ENCODE assay signal across 8 mouse cellular contexts in the genomic region with DNA sequence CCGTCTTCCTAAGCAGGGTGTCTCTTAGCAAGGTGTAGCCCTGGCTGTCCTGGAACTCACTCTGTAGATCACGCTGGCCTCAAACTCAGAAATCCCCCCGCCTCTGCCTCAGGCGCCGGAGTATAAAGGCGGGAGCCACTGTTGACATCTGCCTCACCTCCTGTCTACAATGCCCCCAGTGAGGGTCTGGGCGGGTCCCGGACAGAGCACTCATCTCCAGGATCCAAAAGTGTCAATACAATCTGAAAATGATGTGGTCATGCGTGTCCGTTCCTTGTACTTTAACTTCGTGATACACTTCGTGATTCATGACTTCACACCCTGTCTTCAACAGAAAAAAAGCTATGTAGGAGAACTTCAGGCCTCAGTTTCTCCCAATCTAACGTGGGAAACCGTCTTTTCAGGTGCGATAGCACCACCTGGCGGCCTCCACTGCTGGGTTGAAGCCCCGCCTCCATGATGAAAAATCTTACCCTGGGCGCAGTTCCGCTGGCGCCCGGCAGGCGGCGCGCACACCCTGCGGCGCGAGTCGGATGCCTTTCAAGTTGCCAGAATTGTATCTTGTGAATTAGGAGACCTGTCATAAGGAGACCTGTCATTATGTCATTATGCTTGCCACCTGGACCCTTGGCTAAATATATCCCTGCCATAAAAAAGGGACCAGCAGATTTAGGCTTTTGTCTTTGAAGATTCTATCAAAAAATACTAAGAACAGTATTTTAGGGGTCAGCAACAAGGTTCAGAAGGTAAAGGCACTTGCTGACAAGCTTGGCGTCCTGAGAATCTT. TPM values are rescaled to one million over a fixed set of nuclear protein-coding genes. Genes with fewer than 3 reads are reported as not detected.
A peak's percentile ranks its signal among the peaks of the same experiment; 100 is the strongest.
DNase-seq lines count a peak whose midpoint lies in the region; ATAC-seq and TF ChIP-seq lines count a peak whose summit lies in the region.

No protein-coding gene starts in this region.

- H3K27me3 ChIP-seq in embryonic facial prominence, embryonic 14.5 days (replicated peaks; ENCODE audit: control insufficient read depth, insufficient read depth, low read length) = peaks cover 32% of the 10 kb centered on the region
- peaks cover 40% of the 10 kb centered on the region for H3K27me3 ChIP-seq in heart, embryonic 10.5 days (ENCODE audit: insufficient read depth, poor library complexity, severe bottlenecking)
- H3K27me3 ChIP-seq in kidney, embryonic 16.5 days (ENCODE audit: insufficient read depth, low read length) = peaks cover 33% of the 10 kb centered on the region
- H3K27me3 ChIP-seq in liver, adult 2 months (ENCODE audit: control insufficient read depth, insufficient read depth, low read length) = peaks cover 10% of the 10 kb centered on the region

- 0 out of 2 replicates have a peak overlapping the region, but pooled peaks have one; percentile 94 for H3K27ac ChIP-seq in embryonic facial prominence, embryonic 14.5 days (replicated peaks; ENCODE audit: low read depth, low read length)
- no peak overlapping the region; the same call in 1 of the 2 replicates for H3K27ac ChIP-seq in heart, embryonic 10.5 days
- no peak overlapping the region for H3K27ac ChIP-seq in kidney, embryonic 16.5 days (ENCODE audit: low read length)
- no peak overlapping the region for H3K27ac ChIP-seq in liver, adult 2 months (replicated peaks; ENCODE audit: insufficient read depth, low read depth, low read length)

- peak overlapping the region; percentile 85; the same call in 1 of the 2 replicates for H3K4me3 ChIP-seq in embryonic facial prominence, embryonic 14.5 days (ENCODE audit: low read depth, low read length)
- H3K4me3 ChIP-seq in heart, embryonic 10.5 days = peak overlapping the region; percentile 99; the same call in 1 of the 2 replicates
- no peak overlapping the region for H3K4me3 ChIP-seq in kidney, embryonic 16.5 days (ENCODE audit: low read length)
- no peak overlapping the region for H3K4me3 ChIP-seq in liver, adult 2 months (ENCODE audit: insufficient read depth, low read depth, low read length)

- H3K9me3 ChIP-seq in embryonic facial prominence, embryonic 14.5 days (ENCODE audit: control insufficient read depth, low read length) = no peaks in the 10 kb centered on the region
- no peaks in the 10 kb centered on the region for H3K9me3 ChIP-seq in heart, embryonic 10.5 days
- H3K9me3 ChIP-seq in kidney, embryonic 16.5 days (ENCODE audit: low read length) = no peaks in the 10 kb centered on the region

- H3K36me3 ChIP-seq in embryonic facial prominence, embryonic 14.5 days (ENCODE audit: control insufficient read depth, insufficient read depth, low read length) = 0 out of 2 replicates have a peak, but pooled peaks cover under 1% of the 10 kb centered on the region
- no peaks in the 10 kb centered on the region for H3K36me3 ChIP-seq in heart, embryonic 10.5 days
- no peaks in the 10 kb centered on the region for H3K36me3 ChIP-seq in kidney, embryonic 16.5 days (ENCODE audit: insufficient read depth, low read length)
- no peaks in the 10 kb centered on the region for H3K36me3 ChIP-seq in liver, adult 2 months (ENCODE audit: control insufficient read depth, insufficient read depth, low read length)

- peak overlapping the region; percentile 94; the same call in 1 of the 2 replicates for H3K4me2 ChIP-seq in embryonic facial prominence, embryonic 14.5 days (ENCODE audit: low read depth, low read length)
- H3K4me2 ChIP-seq in kidney, embryonic 16.5 days (replicated peaks; ENCODE audit: low read depth, low read length) = peak overlapping the region; percentile 95; the same call in 1 of the 2 replicates

- peaks cover 25% of the 10 kb centered on the region for H3K4me1 ChIP-seq in embryonic facial prominence, embryonic 14.5 days (ENCODE audit: control insufficient read depth, insufficient read depth, low read length)
- H3K4me1 ChIP-seq in heart, embryonic 10.5 days = peaks cover 52% of the 10 kb centered on the region
- peaks cover 46% of the 10 kb centered on the region for H3K4me1 ChIP-seq in kidney, embryonic 16.5 days (ENCODE audit: insufficient read depth, low read length)
- peaks cover 8% of the 10 kb centered on the region for H3K4me1 ChIP-seq in liver, adult 2 months (ENCODE audit: control insufficient read depth, insufficient read depth, low read length)

- no peak for TF ChIP-seq POLR2A in liver, adult 2 months (IDR thresholded peaks at IDR 0.05; ENCODE audit: extremely low read depth, insufficient read depth, low read length)

- ATAC-seq in embryonic facial prominence, embryonic 14.5 days (ENCODE audit: low read depth) = no peak; the same call in 1 of the 2 replicates
- ATAC-seq in kidney, embryonic 16.5 days (ENCODE audit: low FRiP score, low TSS enrichment) = no peak
- ATAC-seq in monocyte, adult 5-6 weeks (replicated peaks; ENCODE audit: insufficient number of reproducible peaks, low FRiP score, low TSS enrichment, poor library complexity, severe bottlenecking) = peak; percentile 24

- no peak overlapping the region for H3K9ac ChIP-seq in embryonic facial prominence, embryonic 14.5 days (ENCODE audit: low read depth, low read length)
- no peak overlapping the region for H3K9ac ChIP-seq in kidney, embryonic 16.5 days (replicated peaks; ENCODE audit: low read length)
- no peak overlapping the region for H3K9ac ChIP-seq in liver, adult 2 months (ENCODE audit: low read depth, low read length)

- WGBS in embryonic facial prominence, embryonic 14.5 days = 10% methylated on average over 29 of the region's 29 CpGs
- WGBS in heart, embryonic 10.5 days = 12% methylated on average over 29 of the region's 29 CpGs
- 11% methylated on average over 29 of the region's 29 CpGs for WGBS in kidney, embryonic 16.5 days
- 13% methylated on average over 29 of the region's 29 CpGs for whole genome bisulfite sequencing in liver, adult 2 months

- DNase-seq in 3134 (ENCODE audit: extremely low read depth, insufficient read length, low spot score) = peak; percentile 91
- peak; percentile 95 for DNase-seq in adrenal gland, postnatal 10 days
- peak; percentile 88 for DNase-seq in embryonic facial prominence, embryonic 14.5 days (ENCODE audit: low spot score)
- peak; percentile 94 for DNase-seq in heart, embryonic 10.5 days (ENCODE audit: low spot score)
- peak; percentile 54 for DNase-seq in liver, adult 2 months (ENCODE audit: extremely low read depth, low read depth, low spot score)
- DNase-seq in spleen, postnatal 36 days (ENCODE audit: low spot score in 2 of 2) = peak; percentile 86 to 93

- no peaks in the 10 kb centered on the region for H3K79me2 ChIP-seq in liver, adult 2 months (ENCODE audit: control insufficient read depth, insufficient read depth, low read length)

- peak; percentile 100 for TF ChIP-seq CTCF in liver, adult 2 months (IDR thresholded peaks at IDR 0.05; ENCODE audit: low read depth, low read length)

RNA-seq across cellular contexts. Expression of a gene that starts 1.7 kb away (rescaled TPM):
- total RNA-seq in adrenal gland, postnatal 10 days (2021) = 1 to 10 TPM; 6.3 to 8.1 TPM
- polyA plus RNA-seq in embryonic facial prominence, embryonic 14.5 days (2014; fragmentation: Nextera tagmentation; extraction: Ambion mirVana) = 3.1 and 3.5 TPM in 2 replicates
- 12.5 and 16.4 TPM in 2 replicates for polyA plus RNA-seq in heart, embryonic 10.5 days (2016; fragmentation: Nextera tagmentation; extraction: Ambion mirVana)
- polyA plus RNA-seq in kidney, embryonic 16.5 days (2015; fragmentation: Nextera tagmentation; extraction: Ambion mirVana) = 5.5 and 9.2 TPM in 2 replicates
- total RNA-seq in liver, adult 2 months (2014; rRNA removed) = 0.37 and 0.74 TPM in 2 replicates
- polyA plus RNA-seq in liver, adult 2 months (2012; rRNA removed) = 0.69 and 1.7 TPM in 2 replicates
- total RNA-seq in monocyte, adult 5-6 weeks (2017) = 35.3 to 38.9 TPM (median 36.8 TPM) in 3 replicates

RNA-seq across cellular contexts. Expression of a gene that starts 4.2 kb away (rescaled TPM):
- 10 to 100 TPM; 78.9 to 93.6 TPM for total RNA-seq in adrenal gland, postnatal 10 days (2021)
- polyA plus RNA-seq in embryonic facial prominence, embryonic 14.5 days (2014; fragmentation: Nextera tagmentation; extraction: Ambion mirVana) = 114 and 124 TPM in 2 replicates
- polyA plus RNA-seq in heart, embryonic 10.5 days (2016; fragmentation: Nextera tagmentation; extraction: Ambion mirVana) = 88.7 and 96.0 TPM in 2 replicates
- 169 and 170 TPM in 2 replicates for polyA plus RNA-seq in kidney, embryonic 16.5 days (2015; fragmentation: Nextera tagmentation; extraction: Ambion mirVana)
- total RNA-seq in liver, adult 2 months (2014; rRNA removed) = 12.4 and 15.5 TPM in 2 replicates
- 78.8 and 80.0 TPM in 2 replicates for polyA plus RNA-seq in liver, adult 2 months (2012; rRNA removed)
- total RNA-seq in monocyte, adult 5-6 weeks (2017) = 23.4 to 53.8 TPM (median 35.4 TPM) in 3 replicates

RNA-seq across cellular contexts. Expression of a gene that starts 8.4 kb away (rescaled TPM):
- 1 to 10 TPM in 1 of 2 experiments, under 1 TPM in 1; 0.69 to 1.8 TPM for total RNA-seq in adrenal gland, postnatal 10 days (2021)
- 0.56 and 0.58 TPM in 2 replicates for polyA plus RNA-seq in embryonic facial prominence, embryonic 14.5 days (2014; fragmentation: Nextera tagmentation; extraction: Ambion mirVana)
- 0.31 and 0.33 TPM in 2 replicates for polyA plus RNA-seq in heart, embryonic 10.5 days (2016; fragmentation: Nextera tagmentation; extraction: Ambion mirVana)
- 1.5 and 2.1 TPM in 2 replicates for polyA plus RNA-seq in kidney, embryonic 16.5 days (2015; fragmentation: Nextera tagmentation; extraction: Ambion mirVana)
- 0.18 and 0.60 TPM in 2 replicates for total RNA-seq in liver, adult 2 months (2014; rRNA removed)
- polyA plus RNA-seq in liver, adult 2 months (2012; rRNA removed) = 1.5 and 1.9 TPM in 2 replicates
- total RNA-seq in monocyte, adult 5-6 weeks (2017) = 0.39 TPM in 1 of 3 replicates, not detected in the others

RNA-seq across cellular contexts. Expression of a gene that starts 14.5 kb away (rescaled TPM):
- not detected for total RNA-seq in adrenal gland, postnatal 10 days (2021)
- 4.1 and 6.7 TPM in 2 replicates for polyA plus RNA-seq in embryonic facial prominence, embryonic 14.5 days (2014; fragmentation: Nextera tagmentation; extraction: Ambion mirVana)
- 1.4 and 4.0 TPM in 2 replicates for polyA plus RNA-seq in heart, embryonic 10.5 days (2016; fragmentation: Nextera tagmentation; extraction: Ambion mirVana)
- 9.2 TPM in 1 of 2 replicates, not detected in the other for polyA plus RNA-seq in kidney, embryonic 16.5 days (2015; fragmentation: Nextera tagmentation; extraction: Ambion mirVana)
- not detected in 2 replicates for total RNA-seq in liver, adult 2 months (2014; rRNA removed)
- polyA plus RNA-seq in liver, adult 2 months (2012; rRNA removed) = not detected in 2 replicates
- not detected in 3 replicates for total RNA-seq in monocyte, adult 5-6 weeks (2017)

RNA-seq across cellular contexts. Expression of a gene that starts 16.5 kb away (rescaled TPM):
- total RNA-seq in adrenal gland, postnatal 10 days (2021) = 10 to 100 TPM; 48.1 to 50.8 TPM
- polyA plus RNA-seq in embryonic facial prominence, embryonic 14.5 days (2014; fragmentation: Nextera tagmentation; extraction: Ambion mirVana) = 33.7 and 40.2 TPM in 2 replicates
- 51.9 and 54.4 TPM in 2 replicates for polyA plus RNA-seq in heart, embryonic 10.5 days (2016; fragmentation: Nextera tagmentation; extraction: Ambion mirVana)
- polyA plus RNA-seq in kidney, embryonic 16.5 days (2015; fragmentation: Nextera tagmentation; extraction: Ambion mirVana) = 71.0 and 72.4 TPM in 2 replicates
- 5.9 and 8.2 TPM in 2 replicates for total RNA-seq in liver, adult 2 months (2014; rRNA removed)
- 29.9 and 30.6 TPM in 2 replicates for polyA plus RNA-seq in liver, adult 2 months (2012; rRNA removed)
- total RNA-seq in monocyte, adult 5-6 weeks (2017) = 13.3 to 16.8 TPM (median 13.3 TPM) in 3 replicates

Comparison
In these comparisons a context has a peak if more than half of its experiments do, and no peak if none do; other contexts are left out.
1. H3K4me3 ChIP-seq: peak in embryonic facial prominence, embryonic 14.5 days (single experiment) and heart, embryonic 10.5 days (single experiment); none in kidney, embryonic 16.5 days (single experiment) and liver, adult 2 months (single experiment).
2. Peak in every context shown above with its lines, with median percentiles within 50 percentile points of each other: DNase-seq.